Mouse (Mus musculus): ENCODE results near the gene Sec22c. TPM values are rescaled to one million over a fixed set of nuclear protein-coding genes. Genes with fewer than 3 reads are reported as not detected.

Sec22c gene
- polyA plus RNA-seq, 1 experiment from 2014 or later: 9.2 TPM

DNA sequence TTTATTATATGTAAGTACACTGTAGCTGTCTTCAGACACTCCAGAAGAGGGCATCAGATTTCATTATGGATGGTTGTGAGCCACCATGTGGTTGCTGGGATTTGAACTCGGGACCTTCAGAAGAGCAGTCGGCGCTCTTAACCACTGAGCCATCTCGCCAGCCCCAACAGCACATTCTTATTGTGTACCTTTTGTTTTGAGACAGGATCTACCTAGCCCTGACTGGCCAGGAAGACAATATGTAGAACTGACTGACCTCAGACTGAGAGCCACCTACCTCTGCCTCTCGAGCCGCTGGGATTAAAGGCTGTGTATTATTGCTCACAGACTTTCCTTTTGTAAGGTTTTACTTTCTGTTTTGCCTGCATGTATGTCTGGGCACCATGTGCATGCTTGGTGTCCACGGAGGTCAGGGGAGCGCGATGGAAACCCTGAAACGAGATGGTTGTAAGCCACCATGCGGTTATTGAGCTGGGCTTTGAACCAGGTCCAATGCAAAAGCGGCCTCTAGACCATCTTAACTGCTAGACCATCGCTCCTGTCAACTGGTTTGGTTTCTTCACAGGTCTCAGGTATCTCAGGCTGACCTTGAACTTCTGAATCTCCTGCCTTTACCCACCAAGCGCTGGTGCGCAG, 12.9 kb upstream of the Sec22c start:
- 61% methylated on average over 15 of the region's 15 CpGs for WGBS
- H3K27ac ChIP-seq (ENCODE audit: low read length): peak overlapping the region; percentile 96
- ATAC-seq (ENCODE audit: low read depth): peak; percentile 2; the same call in 1 of the 2 replicates

DNA sequence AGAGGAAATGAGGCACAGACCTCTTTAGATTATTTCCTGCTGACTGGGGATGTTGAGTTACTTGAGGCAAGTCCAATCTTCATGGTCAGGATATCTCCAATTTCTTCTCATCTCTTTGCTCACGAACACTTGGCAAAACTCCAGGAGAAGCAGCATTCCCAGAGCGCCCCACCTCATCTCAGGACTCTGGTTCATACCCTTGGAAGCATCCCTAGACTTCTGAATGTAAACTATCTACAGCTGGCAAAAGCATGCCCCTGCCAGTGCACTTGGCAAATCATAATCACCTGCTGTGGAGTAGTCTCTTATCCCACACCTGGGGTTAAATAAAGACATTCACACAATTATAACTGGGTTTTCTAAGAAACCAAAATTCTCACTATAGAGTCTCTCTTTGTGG, 11.8 kb upstream of the Sec22c start:
- Histone ChIP-seq H3K4me1 (replicated peaks; ENCODE audit: control insufficient read depth, insufficient read depth, low read length) (peaks cover 10% of the 10 kb centered on the region; the same call in 1 of the 2 replicates), H3K27me3 (ENCODE audit: control insufficient read depth, insufficient read depth, low read depth, low read length) (no peaks in the 10 kb centered on the region), H3K9ac (ENCODE audit: low read length) (no peak overlapping the region), H3K36me3 (ENCODE audit: control insufficient read depth, insufficient read depth, low read length) (peaks cover 15% of the 10 kb centered on the region), H3K4me3 (ENCODE audit: low read length) (no peak overlapping the region), H3K4me2 (ENCODE audit: low read depth, low read length) (no peak overlapping the region), H3K9me3 (ENCODE audit: control insufficient read depth, low read length) (peaks cover 4% of the 10 kb centered on the region; the same call in 1 of the 2 replicates), H3K27ac (ENCODE audit: low read length) (no peak overlapping the region)
- 61% methylated on average over 2 of the region's 2 CpGs for WGBS
- ATAC-seq (ENCODE audit: low read depth): no peak

More for the DNA sequence above, 12.9 kb upstream of the Sec22c start:
- H3K4me3 ChIP-seq (ENCODE audit: low read length): peak overlapping the region; percentile 94
- peak overlapping the region; percentile 83 for H3K4me2 ChIP-seq (ENCODE audit: low read depth, low read length)
- H3K4me1 ChIP-seq (replicated peaks; ENCODE audit: control insufficient read depth, insufficient read depth, low read length): peaks cover 10% of the 10 kb centered on the region; the same call in 1 of the 2 replicates
- peak overlapping the region; percentile 77 for H3K9ac ChIP-seq (ENCODE audit: low read length)
- H3K9me3 ChIP-seq (ENCODE audit: control insufficient read depth, low read length): peaks cover 4% of the 10 kb centered on the region; the same call in 1 of the 2 replicates
- no peaks in the 10 kb centered on the region for H3K27me3 ChIP-seq (ENCODE audit: control insufficient read depth, insufficient read depth, low read depth, low read length)
- H3K36me3 ChIP-seq (ENCODE audit: control insufficient read depth, insufficient read depth, low read length): peaks cover 6% of the 10 kb centered on the region

DNA sequence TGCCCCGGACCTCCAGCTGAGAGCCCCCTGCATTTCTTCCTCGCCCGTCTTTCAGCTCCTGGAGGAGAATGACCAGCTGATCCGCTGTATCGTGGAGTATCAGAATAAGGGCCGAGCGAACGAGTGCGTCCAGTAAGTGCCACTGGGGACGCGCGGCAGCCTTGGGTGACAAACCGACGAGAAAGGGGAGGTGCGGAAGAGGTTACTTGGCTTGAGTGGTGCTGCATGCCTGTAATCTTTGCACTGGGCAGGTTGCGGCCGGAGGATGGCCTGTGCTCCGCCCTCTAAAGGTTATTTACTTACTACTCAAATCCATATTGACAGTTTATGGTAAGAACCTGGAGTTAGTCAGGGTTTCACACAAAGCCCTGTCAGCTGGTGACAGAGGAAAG, 5.3 kb upstream of the Sec22c start:
- peak; percentile 16; the same call in 1 of the 2 replicates for ATAC-seq (ENCODE audit: low read depth)
- Histone ChIP-seq H3K4me3 (ENCODE audit: low read length) (peak overlapping the region; percentile 57), H3K4me2 (ENCODE audit: low read depth, low read length) (peak overlapping the region; percentile 78), H3K4me1 (replicated peaks; ENCODE audit: control insufficient read depth, insufficient read depth, low read length) (peaks cover 14% of the 10 kb centered on the region), H3K9me3 (ENCODE audit: control insufficient read depth, low read length) (no peaks in the 10 kb centered on the region), H3K27ac (ENCODE audit: low read length) (peak overlapping the region; percentile 88), H3K36me3 (ENCODE audit: control insufficient read depth, insufficient read depth, low read length) (peaks cover 13% of the 10 kb centered on the region), H3K27me3 (ENCODE audit: control insufficient read depth, insufficient read depth, low read depth, low read length) (no peaks in the 10 kb centered on the region), H3K9ac (ENCODE audit: low read length) (peak overlapping the region; percentile 79)
- 0% methylated on average over 18 of the region's 18 CpGs for WGBS

DNA sequence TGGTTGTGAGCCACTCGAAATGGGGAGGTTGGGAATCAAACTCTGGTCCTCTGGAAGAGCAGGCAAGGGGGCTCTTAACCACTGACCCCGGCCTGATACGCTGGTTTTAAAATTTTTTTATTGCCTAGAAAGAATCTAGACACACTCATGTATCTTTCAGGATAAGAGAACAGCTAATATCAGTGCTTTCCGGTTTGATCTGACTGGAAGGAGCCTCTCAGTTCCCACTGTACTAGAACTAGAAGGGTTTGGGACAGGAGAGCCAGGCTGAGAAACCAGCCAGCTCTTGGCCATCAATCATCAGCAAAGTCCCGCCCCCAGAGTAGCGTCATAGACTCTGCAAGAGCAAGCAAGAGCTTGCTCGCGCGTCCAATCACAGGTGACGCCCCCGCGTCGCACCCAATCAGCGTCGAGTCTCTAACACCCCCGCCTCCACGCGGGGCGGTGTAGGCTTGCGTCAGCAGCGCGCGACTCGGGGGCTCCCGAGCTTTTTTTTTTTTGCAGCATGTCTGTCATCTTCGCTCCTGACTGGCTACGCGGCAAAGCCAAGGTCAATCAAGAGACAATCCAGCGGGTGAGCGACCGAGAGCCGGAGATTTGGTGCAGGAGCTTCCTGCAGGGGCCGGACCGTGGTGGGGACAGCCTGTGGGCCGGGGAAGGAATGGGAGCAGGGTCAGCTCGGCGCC, 4.8 kb upstream of the Sec22c start, which contains the start of gene Ss18l2:
Ss18l2 (plus strand) TSS at position 432 of the 686 bp plus-strand sequence.
- ATAC-seq (ENCODE audit: low read depth): peak; percentile 100
- H3K27ac ChIP-seq (ENCODE audit: low read length): peak within 1 kb of the TSS; percentile 88

DNA sequence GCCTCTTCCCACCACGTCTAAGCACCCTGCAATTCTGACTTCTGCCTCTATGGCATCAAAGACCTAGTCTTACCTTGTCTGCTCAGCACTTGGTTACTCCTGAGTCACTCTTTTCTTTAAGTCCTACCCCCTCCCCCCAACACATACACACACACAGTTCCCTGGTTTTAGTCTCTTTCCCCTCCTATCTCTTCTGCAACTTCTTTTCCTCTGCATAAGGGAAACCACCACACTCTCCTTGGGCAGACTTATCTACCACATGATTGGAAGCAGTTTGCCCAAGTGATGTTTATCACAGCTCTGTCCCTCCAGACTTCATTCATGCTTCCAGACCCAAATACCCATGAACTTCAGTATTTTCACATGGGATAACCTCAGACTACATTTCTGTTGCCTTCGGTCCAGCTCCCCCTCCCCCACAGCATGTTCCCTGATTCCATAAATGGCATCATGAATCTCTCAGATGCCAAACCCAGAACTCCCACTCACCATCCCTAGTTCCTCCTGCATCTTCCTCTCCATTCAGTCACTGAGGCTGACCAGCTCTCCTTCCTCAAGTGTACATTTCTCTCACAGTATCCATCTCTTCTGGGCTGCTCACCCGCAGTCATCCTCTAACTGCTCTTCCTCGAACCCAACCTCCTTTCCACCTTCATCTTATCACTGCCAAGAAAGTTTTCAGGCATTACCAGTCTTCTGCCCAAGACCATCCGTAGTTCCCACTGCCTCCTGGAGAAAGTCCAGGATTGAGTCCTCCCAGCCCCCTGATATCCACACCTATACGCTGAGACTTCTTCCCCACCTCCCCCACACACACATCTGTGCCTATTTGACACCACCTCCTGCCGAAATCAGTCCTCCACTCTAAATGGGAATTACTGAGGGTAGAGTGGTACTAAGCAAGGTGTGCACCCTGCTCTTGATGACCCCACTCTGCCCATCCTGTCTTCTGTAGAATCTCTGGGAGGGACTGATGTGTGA, 3.5 kb upstream of the Sec22c start:
- no peaks in the 10 kb centered on the region for H3K9me3 ChIP-seq (ENCODE audit: control insufficient read depth, low read length)
- H3K4me2 ChIP-seq (ENCODE audit: low read depth, low read length): no peak overlapping the region
- ATAC-seq (ENCODE audit: low read depth): no peak
- H3K4me1 ChIP-seq (replicated peaks; ENCODE audit: control insufficient read depth, insufficient read depth, low read length): peaks cover 26% of the 10 kb centered on the region
- H3K9ac ChIP-seq (ENCODE audit: low read length): no peak overlapping the region
- H3K27ac ChIP-seq (ENCODE audit: low read length): no peak overlapping the region
- peaks cover 13% of the 10 kb centered on the region for H3K36me3 ChIP-seq (ENCODE audit: control insufficient read depth, insufficient read depth, low read length)
- 68% methylated on average over 7 of the region's 7 CpGs for WGBS
- H3K27me3 ChIP-seq (ENCODE audit: control insufficient read depth, insufficient read depth, low read depth, low read length): no peaks in the 10 kb centered on the region
- no peak overlapping the region for H3K4me3 ChIP-seq (ENCODE audit: low read length)

More for the DNA sequence above, 4.8 kb upstream of the Sec22c start, which contains the start of gene Ss18l2:
- 4% methylated on average over 37 of the region's 37 CpGs for WGBS
- H3K27me3 ChIP-seq (ENCODE audit: control insufficient read depth, insufficient read depth, low read depth, low read length): no peaks in the 10 kb centered on the region
- H3K4me3 ChIP-seq (ENCODE audit: low read length): peak within 1 kb of the TSS; percentile 57
- H3K4me2 ChIP-seq (ENCODE audit: low read depth, low read length): peak within 1 kb of the TSS; percentile 78
- no peaks in the 10 kb centered on the region for H3K9me3 ChIP-seq (ENCODE audit: control insufficient read depth, low read length)
- H3K36me3 ChIP-seq (ENCODE audit: control insufficient read depth, insufficient read depth, low read length): peaks cover 13% of the 10 kb centered on the region
- H3K4me1 ChIP-seq (replicated peaks; ENCODE audit: control insufficient read depth, insufficient read depth, low read length): peaks cover 19% of the 10 kb centered on the region
- peak within 1 kb of the TSS; percentile 79 for H3K9ac ChIP-seq (ENCODE audit: low read length)

DNA sequence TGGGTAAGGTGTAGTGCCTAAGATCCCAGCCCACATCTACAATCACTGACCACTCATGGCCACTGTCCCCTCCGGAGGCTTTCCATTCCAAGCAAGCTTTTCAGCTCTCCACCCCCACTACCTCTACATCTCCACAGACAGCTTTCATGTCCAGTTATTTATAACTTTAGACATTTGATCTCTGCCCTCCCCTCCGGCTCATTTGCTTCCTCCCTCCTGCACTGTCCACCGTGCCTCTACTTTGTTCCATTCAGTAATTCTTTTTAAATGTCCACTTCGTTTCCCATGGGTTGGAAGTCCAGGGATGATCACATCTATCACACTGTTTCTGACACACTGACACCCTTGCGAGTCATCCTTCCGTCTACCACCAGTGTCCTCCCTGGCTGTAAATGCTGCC, 2.5 kb upstream of the Sec22c start:
- H3K4me3 ChIP-seq (ENCODE audit: low read length): no peak overlapping the region
- H3K4me2 ChIP-seq (ENCODE audit: low read depth, low read length): no peak overlapping the region
- H3K27ac ChIP-seq (ENCODE audit: low read length): no peak overlapping the region
- H3K9me3 ChIP-seq (ENCODE audit: control insufficient read depth, low read length): no peaks in the 10 kb centered on the region
- 48% methylated on average over 6 of the region's 6 CpGs for WGBS
- no peak overlapping the region for H3K9ac ChIP-seq (ENCODE audit: low read length)
- H3K27me3 ChIP-seq (ENCODE audit: control insufficient read depth, insufficient read depth, low read depth, low read length): no peaks in the 10 kb centered on the region
- ATAC-seq (ENCODE audit: low read depth): no peak
- peaks cover 5% of the 10 kb centered on the region for H3K36me3 ChIP-seq (ENCODE audit: control insufficient read depth, insufficient read depth, low read length)
- peaks cover 27% of the 10 kb centered on the region for H3K4me1 ChIP-seq (replicated peaks; ENCODE audit: control insufficient read depth, insufficient read depth, low read length)

DNA sequence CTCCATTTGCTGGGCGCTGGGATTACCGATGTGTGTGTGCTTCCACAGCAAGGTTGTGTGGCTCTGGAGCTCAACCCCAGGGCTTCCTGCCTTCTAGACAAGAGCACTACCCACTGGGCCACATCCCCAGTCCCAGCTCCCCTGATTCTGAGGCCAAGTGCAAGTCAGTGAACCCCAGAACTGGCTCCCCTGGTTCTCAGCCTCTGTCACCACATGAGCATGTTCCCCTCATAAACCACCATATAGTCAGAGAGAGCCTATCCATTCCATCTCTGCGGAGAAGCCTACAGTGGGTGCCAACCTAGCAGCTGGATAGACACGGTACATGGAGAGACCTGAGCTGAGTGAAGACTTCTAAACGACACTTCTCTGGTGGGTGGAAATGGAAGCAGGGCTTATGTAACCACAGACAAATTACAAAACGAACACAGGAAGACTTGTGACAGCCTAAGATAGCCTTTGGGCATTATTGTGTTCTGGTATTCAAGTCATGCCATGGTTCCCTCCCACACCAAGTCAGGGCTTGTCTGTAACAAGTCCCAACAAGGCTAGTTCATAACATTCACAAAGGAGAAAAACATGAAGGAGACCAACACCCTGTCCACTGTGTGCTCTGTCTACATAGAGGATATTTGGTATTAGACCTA, 862 bp upstream of the Sec22c start:
- H3K9ac ChIP-seq (ENCODE audit: low read length): no peak overlapping the region
- H3K4me3 ChIP-seq (ENCODE audit: low read length): no peak overlapping the region
- H3K4me2 ChIP-seq (ENCODE audit: low read depth, low read length): no peak overlapping the region
- peaks cover 22% of the 10 kb centered on the region for H3K4me1 ChIP-seq (replicated peaks; ENCODE audit: control insufficient read depth, insufficient read depth, low read length)
- no peaks in the 10 kb centered on the region for H3K27me3 ChIP-seq (ENCODE audit: control insufficient read depth, insufficient read depth, low read depth, low read length)
- ATAC-seq (ENCODE audit: low read depth): no peak
- H3K27ac ChIP-seq (ENCODE audit: low read length): no peak overlapping the region
- 82% methylated on average over 6 of the region's 6 CpGs for WGBS
- no peaks in the 10 kb centered on the region for H3K9me3 ChIP-seq (ENCODE audit: control insufficient read depth, low read length)
- no peaks in the 10 kb centered on the region for H3K36me3 ChIP-seq (ENCODE audit: control insufficient read depth, insufficient read depth, low read length)

DNA sequence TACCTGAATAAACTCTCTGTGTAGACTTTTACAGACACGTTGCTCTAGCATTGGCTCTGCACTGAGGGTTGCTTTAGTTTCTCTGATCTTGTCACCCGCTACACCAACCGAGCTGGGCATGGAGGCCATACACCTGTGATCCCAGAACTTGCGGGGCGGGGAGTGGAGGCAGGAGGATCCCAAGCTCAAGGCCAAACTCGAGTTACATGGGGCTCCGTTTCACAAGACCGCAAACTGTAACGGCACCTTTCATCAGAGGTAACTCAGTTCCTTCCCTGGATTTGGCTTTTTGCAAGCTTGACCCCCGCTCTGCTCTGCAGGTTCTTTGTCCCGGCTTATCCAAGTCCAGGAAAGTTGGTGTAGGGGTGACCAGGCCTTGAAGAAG, 1.0 kb downstream of the Sec22c start:
- H3K36me3 ChIP-seq (ENCODE audit: control insufficient read depth, insufficient read depth, low read length): no peaks in the 10 kb centered on the region
- no peak overlapping the region for H3K27ac ChIP-seq (ENCODE audit: low read length)
- peaks cover 16% of the 10 kb centered on the region for H3K4me1 ChIP-seq (replicated peaks; ENCODE audit: control insufficient read depth, insufficient read depth, low read length)
- no peaks in the 10 kb centered on the region for H3K9me3 ChIP-seq (ENCODE audit: control insufficient read depth, low read length)
- peak overlapping the region; percentile 89 for H3K4me3 ChIP-seq (ENCODE audit: low read length)
- 41% methylated on average over 11 of the region's 11 CpGs for WGBS
- no peak for ATAC-seq (ENCODE audit: low read depth)
- H3K9ac ChIP-seq (ENCODE audit: low read length): peak overlapping the region; percentile 82
- peak overlapping the region; percentile 87 for H3K4me2 ChIP-seq (ENCODE audit: low read depth, low read length)
- H3K27me3 ChIP-seq (ENCODE audit: control insufficient read depth, insufficient read depth, low read depth, low read length): no peaks in the 10 kb centered on the region
